Mouse (Mus musculus): ENCODE results near the gene Sele.

Gene Sele

DNA sequence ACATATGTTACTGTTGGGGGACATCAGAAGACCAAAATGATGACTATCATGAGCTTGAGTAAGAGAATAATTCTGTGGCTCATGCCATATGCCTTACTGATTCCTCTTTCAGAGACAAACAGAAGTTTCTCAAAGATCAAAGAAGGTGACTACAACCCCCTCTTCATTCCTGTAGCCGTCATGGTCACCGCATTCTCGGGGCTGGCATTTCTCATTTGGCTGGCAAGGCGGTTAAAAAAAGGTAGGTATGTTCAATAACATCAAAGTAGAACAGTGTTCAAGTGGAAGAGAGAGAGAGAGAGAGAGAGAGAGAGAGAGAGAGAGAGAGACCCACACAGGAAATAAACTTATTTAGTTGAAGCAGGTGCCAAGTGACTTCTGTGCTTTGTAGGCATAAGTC, 24.0 kb downstream of the Sele start:
- DNase-seq (ENCODE audit: low spot score) = no peak

DNA sequence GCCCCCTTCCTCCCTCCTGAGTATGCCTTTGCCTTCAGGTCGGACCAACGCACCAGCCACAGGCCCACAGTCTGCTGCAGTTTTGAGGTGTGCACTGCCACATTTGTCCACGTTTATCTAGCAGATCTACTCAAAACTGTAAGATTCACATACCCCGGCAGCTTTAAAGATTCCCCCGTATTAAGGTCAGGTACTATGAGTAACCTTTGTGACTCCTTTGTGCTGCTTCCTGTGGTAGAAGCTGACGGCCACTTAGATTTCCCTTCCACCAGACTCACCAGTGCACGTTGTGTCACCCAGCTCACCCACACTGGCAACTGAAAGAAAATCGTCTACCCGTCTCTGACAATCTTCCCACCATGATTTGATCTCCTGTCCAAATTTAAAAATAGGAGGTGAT, 25.1 kb downstream of the Sele start:
- DNase-seq (ENCODE audit: low spot score) = no peak

DNA sequence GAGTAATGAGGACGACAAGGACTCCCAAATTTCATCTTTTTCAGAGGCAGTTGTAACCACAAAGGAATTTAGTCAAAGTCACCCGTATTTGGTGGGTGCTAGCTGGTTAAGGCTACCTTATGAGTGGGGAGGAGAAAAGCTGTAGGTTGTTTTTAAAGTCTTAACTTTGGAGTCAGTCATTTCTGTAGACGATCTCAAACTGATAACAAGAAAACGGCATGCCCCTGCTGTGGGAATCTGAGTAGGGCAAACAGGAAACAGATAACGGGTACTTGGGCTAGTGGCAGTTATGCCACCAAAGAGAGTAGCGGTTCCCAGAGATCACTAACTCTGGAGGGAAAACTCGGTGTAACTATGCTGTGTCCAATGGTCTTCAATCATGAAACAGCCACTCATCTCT, 25.8 kb downstream of the Sele start:
- no peak for DNase-seq (ENCODE audit: low spot score)

DNA sequence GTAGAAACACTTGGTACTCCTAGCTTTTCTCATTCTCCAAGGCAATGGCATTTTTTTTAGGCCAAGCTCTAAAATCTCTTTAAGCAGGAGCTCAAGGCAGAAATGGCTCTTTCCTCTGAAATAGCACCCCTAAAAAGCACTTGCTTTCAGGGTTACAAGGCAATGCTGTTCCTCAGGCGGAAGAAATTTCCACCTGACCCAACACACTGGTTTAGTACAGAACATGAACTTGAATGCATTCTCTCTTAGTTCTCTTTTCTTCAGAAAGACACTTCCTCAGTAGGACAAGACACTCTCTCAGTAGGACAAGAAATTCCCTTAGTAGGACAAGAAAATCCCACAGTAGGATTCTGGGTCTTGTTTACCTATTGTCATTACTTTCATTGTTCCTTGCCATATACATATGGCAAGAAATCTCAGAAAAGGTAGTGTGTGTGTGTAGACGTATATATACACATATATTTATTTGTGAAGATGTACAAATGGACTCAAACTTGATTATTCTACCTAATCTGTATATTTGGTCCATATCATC, 26.6 kb downstream of the Sele start:
- no peak for DNase-seq (ENCODE audit: low spot score)

DNA sequence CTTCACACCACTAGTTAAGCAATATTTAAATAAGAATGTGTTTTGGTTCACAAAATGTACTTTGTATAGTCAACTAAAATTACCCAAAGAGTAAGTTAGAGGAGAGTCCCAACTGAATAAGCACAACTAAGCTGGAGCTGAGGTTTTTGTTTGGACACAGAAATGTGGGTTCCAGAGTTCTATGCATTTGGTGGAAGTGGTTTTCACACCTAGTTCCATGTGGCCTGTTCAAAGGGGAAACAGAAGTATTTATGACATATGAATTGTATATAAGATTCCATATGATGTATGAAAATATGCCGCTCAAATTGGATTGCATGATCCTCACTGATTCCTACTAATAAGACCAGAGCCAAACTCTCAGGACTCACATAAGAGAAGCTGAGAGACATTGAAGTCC, 27.4 kb downstream of the Sele start:
- no peak for DNase-seq (ENCODE audit: low spot score)

DNA sequence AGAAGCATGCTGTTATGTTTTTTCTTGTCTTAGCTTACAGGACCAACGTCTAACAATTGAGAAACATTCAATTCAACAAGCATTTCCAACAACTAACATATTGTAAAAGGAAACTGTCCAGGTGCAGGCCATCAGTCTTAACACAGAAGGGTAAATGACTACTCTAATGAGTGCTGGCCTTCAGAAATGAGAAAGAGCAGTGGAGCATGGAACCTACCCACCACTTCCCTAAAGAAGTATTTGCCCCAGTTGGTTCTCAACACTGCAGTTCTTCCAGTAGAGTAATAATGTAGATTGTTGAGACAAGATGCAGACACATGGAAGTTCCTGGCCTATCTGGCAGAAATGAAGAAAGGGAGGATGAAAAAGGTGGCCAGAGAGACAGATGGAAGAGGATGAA, 28.4 kb downstream of the Sele start:
- DNase-seq (ENCODE audit: low spot score) = no peak

DNA sequence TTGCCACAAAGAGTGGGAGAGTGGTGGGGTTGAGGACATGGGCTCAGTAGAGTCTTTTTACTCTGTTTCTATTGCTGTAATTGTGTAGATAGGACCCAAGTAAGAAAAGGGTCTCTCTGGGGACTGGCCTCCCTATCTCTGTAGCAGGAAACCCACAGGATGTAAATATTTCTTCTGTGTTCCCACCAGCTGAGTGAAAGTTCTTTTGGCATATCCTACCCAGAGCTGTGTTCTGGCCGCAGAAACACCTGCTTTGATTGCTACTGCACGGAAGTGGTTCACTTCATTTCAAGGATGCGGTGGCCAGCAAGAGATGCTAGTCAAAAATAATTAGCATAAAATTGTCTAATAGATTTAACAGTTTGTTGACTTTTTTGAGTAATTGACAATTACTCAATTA, 29.0 kb downstream of the Sele start:
- no peak for DNase-seq (ENCODE audit: low spot score)

DNA sequence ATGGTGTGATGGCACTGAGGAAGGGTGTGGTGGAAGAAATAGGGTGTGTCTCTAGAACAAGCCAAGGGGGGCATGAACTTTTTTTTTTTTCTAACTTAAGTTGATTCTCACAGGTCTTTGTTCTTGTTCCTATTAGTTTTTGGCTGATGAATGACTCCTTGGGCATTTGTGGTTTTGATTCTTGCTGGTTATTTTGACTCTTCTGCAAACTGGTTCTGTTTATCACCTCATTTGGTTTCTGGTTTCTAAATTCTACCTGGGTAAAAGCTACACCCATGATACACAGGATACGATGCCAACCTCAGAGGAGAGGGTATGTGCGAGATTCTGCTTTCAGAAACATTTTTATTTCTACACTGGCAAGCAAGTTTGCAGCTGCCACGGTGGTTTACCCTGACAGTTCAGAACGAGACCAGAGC, 30.3 kb downstream of the Sele start:
- DNase-seq (ENCODE audit: low spot score) = no peak

DNA sequence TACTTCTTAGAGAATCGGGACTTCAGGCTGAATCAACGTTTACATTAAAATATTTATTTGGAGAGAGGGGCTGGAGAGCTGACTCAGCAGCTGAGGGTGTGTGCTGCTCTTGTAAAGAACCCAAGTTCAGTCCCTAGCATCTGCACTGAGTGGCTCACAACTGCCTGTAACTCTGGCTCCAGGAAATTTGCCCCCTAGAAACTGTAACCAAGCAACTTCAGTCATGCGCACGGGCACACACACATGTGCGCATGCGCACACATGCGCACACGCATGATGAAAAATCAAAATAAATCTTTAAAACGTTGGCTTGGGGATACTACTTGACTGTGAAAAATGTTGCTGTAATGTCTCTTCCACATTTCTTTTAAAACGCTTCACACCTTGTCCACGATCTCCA, 31.1 kb downstream of the Sele start:
- no peak for DNase-seq (ENCODE audit: low spot score)

DNA sequence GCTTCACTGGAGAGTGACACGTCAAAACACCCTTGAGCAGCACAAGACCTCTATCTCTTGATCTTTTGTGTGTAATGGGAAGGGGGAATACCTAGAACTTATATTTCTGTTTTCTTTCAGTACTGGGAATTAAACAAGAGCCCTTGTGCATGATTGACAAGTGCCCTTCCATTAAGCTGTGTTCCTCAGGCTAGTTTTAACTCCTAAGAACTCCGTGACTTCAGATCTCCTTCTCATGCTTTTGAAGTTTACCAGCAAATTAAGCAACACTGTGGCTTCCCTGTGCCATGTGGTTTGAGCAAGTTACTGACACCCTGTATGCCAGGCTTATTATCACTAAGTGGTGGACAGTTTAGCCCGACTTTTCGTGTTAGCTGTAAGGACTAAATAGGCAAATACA, 35.0 kb downstream of the Sele start:
- no peak for DNase-seq (ENCODE audit: low spot score)

DNA sequence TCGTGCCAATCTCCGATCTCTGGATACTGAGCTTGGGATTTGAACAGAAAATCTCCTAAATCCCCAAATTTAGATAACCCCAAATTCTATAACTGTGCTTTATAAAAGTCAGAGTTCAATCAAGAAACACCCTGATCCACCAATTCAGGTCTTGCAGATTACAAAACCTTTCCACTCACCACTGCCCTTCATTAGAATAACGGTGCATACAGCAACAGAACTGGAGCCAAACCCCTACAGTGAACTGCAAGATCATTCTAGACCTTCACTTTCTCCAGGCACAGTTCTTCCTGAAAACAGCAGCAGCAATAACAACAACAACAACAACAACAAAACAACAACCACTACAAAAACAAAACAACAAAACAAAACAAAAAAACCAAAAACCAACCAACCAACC, 38.8 kb downstream of the Sele start:
- DNase-seq (ENCODE audit: low spot score) = no peak

DNA sequence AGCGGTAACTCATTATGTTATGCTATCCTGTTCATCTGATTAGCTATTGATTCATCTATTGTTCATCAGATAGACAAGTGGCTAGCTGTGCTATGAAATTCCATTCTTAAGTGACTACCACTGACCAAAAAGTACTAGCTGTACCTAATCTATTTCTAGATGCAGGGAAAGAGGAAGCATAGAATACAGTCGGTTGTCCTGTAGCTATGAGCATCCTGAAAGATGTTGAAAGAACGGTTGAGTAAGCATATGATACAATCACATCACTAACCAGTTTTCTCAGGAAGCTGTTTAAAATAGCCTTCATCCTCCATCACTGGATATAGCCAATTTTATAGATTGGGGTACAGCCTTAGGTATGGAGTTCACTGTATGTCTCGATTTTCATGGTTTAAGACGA, 39.8 kb downstream of the Sele start:
- no peak for DNase-seq (ENCODE audit: low spot score)

DNA sequence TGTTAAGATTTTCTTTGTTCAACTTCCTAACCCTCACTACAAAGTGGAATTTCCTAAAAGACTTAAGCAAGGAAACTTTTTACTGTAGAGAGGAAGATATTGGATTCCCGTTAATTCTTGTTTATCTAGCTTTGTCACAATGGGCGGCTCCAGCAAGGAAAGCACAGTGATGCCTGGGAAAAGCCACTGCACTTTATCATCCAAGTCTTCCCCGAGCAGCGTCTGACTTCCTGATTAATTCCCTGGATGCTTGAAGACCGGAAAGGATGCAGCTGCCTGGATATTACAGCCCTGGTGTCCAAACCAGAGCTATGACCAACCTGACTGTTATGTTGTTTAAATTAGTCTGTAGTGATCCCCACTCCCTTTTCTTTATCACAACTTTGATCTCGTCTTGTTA, 48.7 kb downstream of the Sele start:
- DNase-seq (ENCODE audit: low spot score) = no peak

DNA sequence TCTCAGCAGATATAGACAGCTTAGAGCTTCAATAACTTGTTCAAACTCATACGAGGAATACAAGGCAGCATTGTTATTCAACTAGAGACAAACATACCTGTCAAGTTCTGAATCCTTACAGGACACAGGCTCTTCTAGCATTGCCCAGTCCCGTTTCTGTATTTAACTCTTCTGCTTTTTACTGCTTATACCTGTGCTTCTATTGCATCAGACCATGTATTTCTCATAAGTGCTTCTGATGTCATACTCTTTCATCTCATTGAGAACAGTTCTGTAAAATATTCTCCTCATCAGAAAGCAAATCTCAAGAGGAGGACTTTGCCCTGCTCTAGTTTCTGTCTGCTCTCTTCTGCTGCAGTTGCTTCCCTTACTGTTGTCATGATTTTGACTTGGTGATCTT, 49.9 kb downstream of the Sele start:
- no peak for DNase-seq (ENCODE audit: low spot score)

DNA sequence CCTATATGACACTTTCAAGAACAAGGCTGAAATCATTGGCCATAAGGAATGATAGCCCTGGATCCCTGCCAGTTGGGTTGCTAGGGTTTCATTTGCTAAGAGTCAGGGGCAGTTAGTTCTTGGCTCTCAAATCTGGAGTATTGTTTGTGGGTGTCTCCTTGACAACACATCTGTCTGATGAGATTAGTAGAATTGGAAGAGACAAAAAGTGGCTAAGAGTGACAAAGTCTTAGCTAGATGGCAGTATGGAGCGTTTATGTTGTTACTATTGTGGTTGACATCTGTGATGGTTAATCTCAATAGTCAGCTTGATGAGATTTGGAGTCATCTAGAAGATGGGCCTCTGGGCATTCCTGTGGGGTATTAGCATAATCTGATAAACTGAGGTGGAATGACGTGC, 50.3 kb downstream of the Sele start:
- no peak for DNase-seq (ENCODE audit: low spot score)
